Mouse (Mus musculus): Measurements from ENCODE around the gene Pm20d1.

DNA sequence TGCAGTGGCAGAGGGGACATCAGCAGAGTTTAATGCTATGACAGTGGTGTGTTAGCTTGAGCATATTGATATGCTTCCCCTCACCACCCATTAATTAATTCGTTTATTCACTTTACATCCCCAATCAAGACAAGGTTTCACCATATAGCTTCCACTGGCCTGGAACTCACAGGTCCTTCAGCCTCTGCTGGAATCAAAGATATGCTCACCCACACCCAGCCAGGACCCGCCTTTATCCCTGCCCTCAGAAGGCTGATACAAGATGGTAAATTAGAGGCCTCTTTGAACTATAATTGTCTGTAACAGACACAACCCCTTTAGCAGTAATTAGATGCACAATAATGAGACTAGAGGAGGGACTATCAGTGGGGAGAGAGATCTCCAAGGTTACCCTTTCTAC is 12.5 kb downstream of the Pm20d1 start:
- no peak for TF ChIP-seq POLR2A (IDR thresholded peaks at IDR 0.05; ENCODE audit: borderline replicate concordance, control insufficient read depth, low read depth, low read length)
- no peak for TF ChIP-seq CTCF (IDR thresholded peaks at IDR 0.05; ENCODE audit: control insufficient read depth, insufficient read depth, low read length)
